Mouse (Mus musculus): ENCODE results near the gene Sumo2. TPM values are rescaled to one million over a fixed set of nuclear protein-coding genes. Genes with fewer than 3 reads are reported as not detected.

Sumo2 gene
- polyA plus RNA-seq, 1 experiment = 384 TPM

DNA sequence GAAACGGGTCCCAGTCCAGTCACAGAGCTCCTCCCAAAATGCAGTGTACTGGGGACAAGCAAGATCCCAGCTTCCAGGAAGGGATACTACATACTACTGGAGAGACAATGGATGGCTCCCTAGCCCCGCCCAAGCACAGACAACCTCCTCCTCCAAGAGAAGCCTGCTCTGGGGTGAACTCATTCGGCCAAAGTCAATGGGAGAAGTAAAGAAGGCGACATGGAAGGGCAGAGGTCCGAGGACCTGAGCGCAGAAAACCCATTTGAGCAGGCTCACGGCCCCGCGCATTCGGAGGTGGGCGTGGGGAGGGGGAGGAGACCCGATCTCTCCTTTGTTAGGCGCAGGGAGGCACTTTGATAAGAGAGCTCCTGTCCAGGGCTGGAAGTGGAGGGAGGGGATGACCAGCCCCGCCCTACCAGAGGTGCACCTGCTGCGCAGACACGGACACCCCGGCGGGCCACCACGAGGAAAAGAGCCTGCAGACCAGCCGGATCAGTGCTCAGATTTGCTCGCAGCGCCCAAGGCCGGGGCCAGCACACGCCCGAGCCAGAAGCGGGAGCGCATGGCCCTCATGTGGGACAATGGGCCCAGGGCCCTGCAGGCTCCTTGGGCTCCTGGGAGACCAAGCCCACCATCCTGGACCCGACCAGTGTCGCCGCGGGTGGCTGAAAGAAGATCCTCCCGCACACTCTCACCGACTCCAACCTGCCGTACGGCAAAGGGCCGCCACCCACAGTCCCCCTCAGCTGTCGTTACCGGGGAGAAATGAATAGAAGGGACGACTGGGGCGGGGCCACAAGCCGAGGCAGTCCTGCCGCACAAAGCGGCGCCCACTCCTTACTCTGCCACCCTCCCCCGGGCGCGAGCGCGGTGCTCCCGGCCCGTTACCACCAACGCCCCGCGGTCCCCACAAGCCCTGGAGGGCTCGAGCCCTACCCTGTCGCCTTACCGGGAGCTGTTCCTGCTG is 22.5 kb downstream of the Sumo2 start:
- H3ac ChIP-seq (ENCODE audit: control insufficient read depth, insufficient read length, low read depth) = peak overlapping the region; percentile 91
- TF ChIP-seq MYOG (IDR thresholded peaks at IDR 0.05; ENCODE audit: control insufficient read depth, extremely low read depth, insufficient read length) (no peak), USF1 (IDR thresholded peaks at IDR 0.05; ENCODE audit: low read depth) (no peak)
- H3K27me3 ChIP-seq (ENCODE audit: control insufficient read depth, insufficient read depth, insufficient read length) = no peaks in the 10 kb centered on the region

DNA sequence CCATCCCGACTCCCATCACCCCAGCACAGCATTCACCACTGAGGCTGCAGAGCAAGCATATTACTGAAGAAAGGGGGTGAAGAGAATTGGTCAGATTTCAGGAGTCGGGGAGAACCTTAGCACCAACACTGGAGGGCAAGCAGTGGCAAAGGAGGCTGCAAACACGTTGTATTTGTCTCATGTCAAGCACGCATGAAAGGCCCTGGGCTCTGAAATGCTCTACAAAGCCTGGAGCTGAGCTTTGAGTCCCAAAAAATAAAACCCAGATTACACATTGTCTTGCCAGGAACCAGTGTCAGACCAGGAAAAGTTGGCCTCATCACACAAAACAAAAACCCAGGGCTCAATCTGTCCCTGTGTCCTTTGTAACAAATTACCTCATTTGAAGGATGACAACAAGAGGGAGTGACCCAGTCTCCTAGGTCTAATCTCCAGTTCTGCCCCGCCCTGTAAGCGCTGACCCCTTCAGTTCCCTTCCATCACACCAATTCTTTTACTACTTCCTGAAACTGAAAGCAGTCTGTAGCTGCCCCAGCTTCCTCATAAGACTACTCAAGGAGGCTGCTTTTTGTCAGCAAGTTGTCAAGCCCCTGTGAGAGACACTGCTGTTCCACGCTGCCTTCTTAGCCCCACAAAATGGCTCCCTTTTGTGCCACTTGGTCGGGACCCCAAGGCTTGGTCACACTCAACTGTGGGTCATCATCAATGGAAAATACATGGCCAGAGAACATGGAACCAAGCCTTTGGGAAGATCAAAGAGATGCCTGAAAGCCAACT is 23.5 kb downstream of the Sumo2 start:
- Histone ChIP-seq H3K27me3 (ENCODE audit: control insufficient read depth, insufficient read depth, insufficient read length) (no peaks in the 10 kb centered on the region), H3K4me3 (ENCODE audit: insufficient read depth, poor library complexity, severe bottlenecking) (peak overlapping the region; percentile 95), H3K36me3 (ENCODE audit: control insufficient read depth, insufficient read depth) (peaks cover 5% of the 10 kb centered on the region), H3ac (ENCODE audit: control insufficient read depth, insufficient read length, low read depth) (peak overlapping the region; percentile 91), H3K79me3 (ENCODE audit: low read depth) (peaks cover 63% of the 10 kb centered on the region), H3K79me2 (ENCODE audit: control insufficient read depth, insufficient read depth) (peaks cover 67% of the 10 kb centered on the region)
- TF ChIP-seq MYOG (IDR thresholded peaks at IDR 0.05; ENCODE audit: control insufficient read depth, extremely low read depth, insufficient read length) = no peak
- no peak for TF ChIP-seq FOSL1 (IDR thresholded peaks at IDR 0.05; ENCODE audit: insufficient read depth, low read length, poor library complexity, severe bottlenecking)
- no peak for TF ChIP-seq MYOD1 (IDR thresholded peaks at IDR 0.05; ENCODE audit: control insufficient read depth, insufficient read length, low read depth)
- TF ChIP-seq CEBPB (IDR thresholded peaks at IDR 0.05; ENCODE audit: low read depth) = no peak
- no peak for TF ChIP-seq CTCF (IDR thresholded peaks at IDR 0.05; ENCODE audit: control insufficient read depth, insufficient read depth, insufficient read length)
- TF ChIP-seq MAX (IDR thresholded peaks at IDR 0.05) = no peak
- no peak for TF ChIP-seq USF1 (IDR thresholded peaks at IDR 0.05; ENCODE audit: low read depth)

More for the DNA sequence above, 22.5 kb downstream of the Sumo2 start:
- H3K79me3 ChIP-seq (ENCODE audit: low read depth) = peaks cover 53% of the 10 kb centered on the region
- peaks cover 5% of the 10 kb centered on the region for H3K36me3 ChIP-seq (ENCODE audit: control insufficient read depth, insufficient read depth)
- H3K4me3 ChIP-seq (ENCODE audit: insufficient read depth, poor library complexity, severe bottlenecking) = peak overlapping the region; percentile 95
- peaks cover 58% of the 10 kb centered on the region for H3K79me2 ChIP-seq (ENCODE audit: control insufficient read depth, insufficient read depth)

DNA sequence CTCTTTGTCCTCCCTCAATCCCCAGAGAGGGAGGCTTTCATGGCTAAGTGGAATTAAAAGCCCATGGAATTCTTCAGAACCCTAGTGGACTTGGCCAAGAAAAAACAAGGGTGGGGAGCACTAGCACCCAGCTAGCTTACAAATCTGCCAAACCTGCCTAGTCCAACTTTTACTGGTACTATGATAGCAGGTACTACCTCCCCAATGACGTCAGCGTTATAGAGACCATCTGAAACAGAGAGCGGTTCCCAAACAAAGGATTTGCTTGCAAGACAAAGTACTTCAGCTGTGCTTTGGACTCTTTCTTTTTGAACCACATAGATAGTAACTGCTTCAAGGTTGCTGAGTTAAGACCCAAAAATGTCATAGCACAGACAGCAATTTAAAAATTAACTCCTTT is 24.1 kb downstream of the Sumo2 start:
- Histone ChIP-seq H3K79me2 (ENCODE audit: control insufficient read depth, insufficient read depth) (peaks cover 73% of the 10 kb centered on the region), H3K36me3 (ENCODE audit: control insufficient read depth, insufficient read depth) (peaks cover 10% of the 10 kb centered on the region), H3ac (ENCODE audit: control insufficient read depth, insufficient read length, low read depth) (no peak overlapping the region), H3K79me3 (ENCODE audit: low read depth) (peaks cover 69% of the 10 kb centered on the region), H3K27me3 (ENCODE audit: control insufficient read depth, insufficient read depth, insufficient read length) (no peaks in the 10 kb centered on the region), H3K4me3 (ENCODE audit: insufficient read depth, poor library complexity, severe bottlenecking) (peak overlapping the region; percentile 95)
- TF ChIP-seq CEBPB (IDR thresholded peaks at IDR 0.05; ENCODE audit: low read depth) = no peak
- TF ChIP-seq CTCF (IDR thresholded peaks at IDR 0.05; ENCODE audit: control insufficient read depth, insufficient read depth, insufficient read length) = no peak
- no peak for TF ChIP-seq USF1 (IDR thresholded peaks at IDR 0.05; ENCODE audit: low read depth)
- TF ChIP-seq FOSL1 (IDR thresholded peaks at IDR 0.05; ENCODE audit: insufficient read depth, low read length, poor library complexity, severe bottlenecking) = no peak
- no peak for TF ChIP-seq MAX (IDR thresholded peaks at IDR 0.05)
- no peak for TF ChIP-seq MYOG (IDR thresholded peaks at IDR 0.05; ENCODE audit: control insufficient read depth, extremely low read depth, insufficient read length)
- TF ChIP-seq MYOD1 (IDR thresholded peaks at IDR 0.05; ENCODE audit: control insufficient read depth, insufficient read length, low read depth) = no peak

DNA sequence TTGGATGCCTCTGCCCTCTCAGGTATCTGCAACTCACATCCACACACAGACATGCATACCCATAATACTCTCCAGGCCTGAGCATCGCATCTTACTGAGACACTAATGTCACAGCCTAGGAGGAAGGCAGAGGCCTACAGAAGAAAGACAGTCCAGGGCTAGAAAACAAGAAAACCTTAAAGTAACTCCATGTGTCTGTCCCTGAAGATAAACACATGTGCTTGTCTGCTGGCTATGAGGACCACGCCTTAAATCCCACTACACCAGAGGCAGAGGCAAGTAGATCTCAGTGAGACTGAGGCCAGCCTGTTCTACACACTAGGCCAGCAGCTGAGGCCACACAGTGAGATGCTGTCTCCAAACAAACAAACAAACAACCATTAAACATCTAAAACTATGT is 25.0 kb downstream of the Sumo2 start:
- H3K4me3 ChIP-seq (ENCODE audit: insufficient read depth, poor library complexity, severe bottlenecking) = no peak overlapping the region
- peaks cover 78% of the 10 kb centered on the region for H3K79me3 ChIP-seq (ENCODE audit: low read depth)
- peaks cover 82% of the 10 kb centered on the region for H3K79me2 ChIP-seq (ENCODE audit: control insufficient read depth, insufficient read depth)
- no peak for TF ChIP-seq CEBPB (IDR thresholded peaks at IDR 0.05; ENCODE audit: low read depth)
- no peak for TF ChIP-seq MYOG (IDR thresholded peaks at IDR 0.05; ENCODE audit: control insufficient read depth, extremely low read depth, insufficient read length)
- TF ChIP-seq MYOD1 (IDR thresholded peaks at IDR 0.05; ENCODE audit: control insufficient read depth, insufficient read length, low read depth) = no peak
- TF ChIP-seq CTCF (IDR thresholded peaks at IDR 0.05; ENCODE audit: control insufficient read depth, insufficient read depth, insufficient read length) = no peak
- TF ChIP-seq USF1 (IDR thresholded peaks at IDR 0.05; ENCODE audit: low read depth) = no peak
- no peak for TF ChIP-seq MAX (IDR thresholded peaks at IDR 0.05)
- TF ChIP-seq FOSL1 (IDR thresholded peaks at IDR 0.05; ENCODE audit: insufficient read depth, low read length, poor library complexity, severe bottlenecking) = no peak
- H3K27me3 ChIP-seq (ENCODE audit: control insufficient read depth, insufficient read depth, insufficient read length) = no peaks in the 10 kb centered on the region
- H3ac ChIP-seq (ENCODE audit: control insufficient read depth, insufficient read length, low read depth) = peak overlapping the region; percentile 13
- H3K36me3 ChIP-seq (ENCODE audit: control insufficient read depth, insufficient read depth) = peaks cover 17% of the 10 kb centered on the region

DNA sequence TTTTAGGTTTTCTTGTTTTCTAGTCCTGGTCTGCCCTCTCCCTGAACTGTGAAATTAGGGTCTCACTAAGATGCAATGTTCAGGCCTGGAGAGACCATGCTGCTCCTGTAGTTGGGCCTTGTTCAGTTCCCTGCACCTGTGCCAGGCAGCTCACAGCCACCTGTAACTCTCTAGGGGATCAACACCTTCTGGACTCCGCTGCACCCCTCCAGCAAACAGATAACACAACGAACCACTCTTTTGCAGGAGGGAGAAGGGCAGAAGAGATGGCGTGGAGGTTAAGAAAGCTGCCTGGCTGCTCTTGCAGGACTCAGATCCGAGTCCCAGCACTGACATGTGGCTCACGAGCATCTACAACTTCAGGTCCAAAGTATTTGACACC is 25.6 kb downstream of the Sumo2 start:
- TF ChIP-seq MYOG (IDR thresholded peaks at IDR 0.05; ENCODE audit: control insufficient read depth, extremely low read depth, insufficient read length) (no peak), FOSL1 (IDR thresholded peaks at IDR 0.05; ENCODE audit: insufficient read depth, low read length, poor library complexity, severe bottlenecking) (no peak), CEBPB (IDR thresholded peaks at IDR 0.05; ENCODE audit: low read depth) (no peak), MAX (IDR thresholded peaks at IDR 0.05) (no peak), CTCF (IDR thresholded peaks at IDR 0.05; ENCODE audit: control insufficient read depth, insufficient read depth, insufficient read length) (no peak)
- no peak overlapping the region for H3K4me3 ChIP-seq (ENCODE audit: insufficient read depth, poor library complexity, severe bottlenecking)

More for the DNA sequence above, 25.6 kb downstream of the Sumo2 start:
- peaks cover 20% of the 10 kb centered on the region for H3K36me3 ChIP-seq (ENCODE audit: control insufficient read depth, insufficient read depth)
- no peaks in the 10 kb centered on the region for H3K27me3 ChIP-seq (ENCODE audit: control insufficient read depth, insufficient read depth, insufficient read length)
- no peak overlapping the region for H3ac ChIP-seq (ENCODE audit: control insufficient read depth, insufficient read length, low read depth)
- peaks cover 88% of the 10 kb centered on the region for H3K79me2 ChIP-seq (ENCODE audit: control insufficient read depth, insufficient read depth)
- H3K79me3 ChIP-seq (ENCODE audit: low read depth) = peaks cover 84% of the 10 kb centered on the region
